Mouse (Mus musculus) heart, postnatal 36 days (tissue): ENCODE measurements around the gene Jmjd1c. TPM values are rescaled to one million over a fixed set of nuclear protein-coding genes. Genes with fewer than 3 reads are reported as not detected.

Source experiments
- DNase-seq, 2 experiments: peaks; one replicate each; pipeline ENCODE4 v3.0.0; 2021 to 2022
- intact Hi-C: fragments of 180-260 bp; cut with DNase I; formaldehyde crosslinking; loops from one replicate; pipeline ENCODE4 v1.15.1; 2025
- total RNA-seq, 2 experiments: library from RNA; stranded (reverse); gene quantifications; 2 replicates each; pipeline ENCODE4 v1.2.3; 2021

Gene Jmjd1c
- total RNA-seq, 2 experiments from 2014 or later = 39.4 to 41.1 TPM

DNA sequence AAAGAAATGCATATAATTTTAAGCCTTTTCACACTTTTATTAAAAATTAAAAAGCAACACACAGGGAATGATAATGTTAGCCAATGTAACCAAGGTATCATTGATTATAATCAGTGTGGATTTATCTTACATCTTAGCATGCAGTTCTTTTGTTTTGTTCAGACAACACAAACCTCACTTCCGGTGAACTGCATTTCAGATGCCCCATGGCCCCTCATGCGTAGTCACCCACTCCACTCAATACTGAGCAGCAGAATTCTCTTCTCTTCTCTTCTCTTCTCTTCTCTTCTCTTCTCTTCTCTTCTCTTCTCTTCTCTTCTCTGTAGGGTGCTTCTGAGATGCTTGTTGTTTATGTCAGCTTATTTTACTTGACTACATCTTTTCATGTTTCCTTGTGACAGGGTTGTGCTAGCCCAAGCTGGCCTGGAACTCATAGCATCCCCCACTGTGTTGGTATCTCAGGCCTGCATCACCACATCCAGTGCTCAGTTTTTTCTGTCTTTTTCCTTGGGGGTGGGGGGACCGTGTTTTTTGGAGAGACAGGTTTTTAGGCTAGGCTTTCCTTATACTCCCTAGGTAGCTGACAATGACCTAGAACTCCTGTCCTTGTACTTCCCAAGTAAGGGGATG, 88.6 kb downstream of the Jmjd1c start:
- intact Hi-C loops = loop anchor here (2.0 to 5.0 kb wide), 6 partner anchors 38 to 274 kb away; partner anchors contain the start of gene Nrbf2
- no peak for DNase-seq

DNA sequence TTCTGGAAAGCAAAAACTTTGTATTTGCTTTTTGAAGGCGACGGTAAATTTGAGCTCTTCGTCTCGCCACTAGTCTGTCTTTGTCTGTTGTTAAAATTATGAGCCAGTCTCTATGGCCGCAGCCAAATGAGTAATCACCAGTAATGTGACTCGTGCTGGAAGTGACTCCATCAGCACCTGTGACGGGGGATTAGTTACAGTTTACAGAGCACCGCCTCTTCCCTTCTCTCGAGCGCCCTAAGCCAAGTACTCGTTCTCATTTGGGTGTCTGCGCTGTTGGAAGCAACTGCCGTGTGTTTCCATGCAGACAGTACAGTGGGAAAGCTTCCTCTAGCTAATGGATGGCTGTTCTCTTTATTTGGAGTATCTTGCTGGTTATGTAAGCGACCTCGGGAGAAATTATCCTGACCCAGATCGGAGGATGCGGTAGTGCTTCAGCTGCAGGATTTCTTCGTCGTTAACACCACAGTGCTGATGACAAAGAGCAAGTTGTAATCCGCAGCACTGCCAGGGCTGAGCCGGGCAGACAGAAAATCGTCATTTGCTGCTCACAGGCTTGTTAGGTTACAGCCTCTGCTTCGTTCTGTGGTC, 89.7 kb downstream of the Jmjd1c start:
- DNase-seq = peak; percentile 71 to 83
- intact Hi-C loops = loop anchor here (2.0 to 5.0 kb wide), 8 partner anchors 19 to 275 kb away; partner anchors contain the start of genes Jmjd1c, Nrbf2 and Reep3

DNA sequence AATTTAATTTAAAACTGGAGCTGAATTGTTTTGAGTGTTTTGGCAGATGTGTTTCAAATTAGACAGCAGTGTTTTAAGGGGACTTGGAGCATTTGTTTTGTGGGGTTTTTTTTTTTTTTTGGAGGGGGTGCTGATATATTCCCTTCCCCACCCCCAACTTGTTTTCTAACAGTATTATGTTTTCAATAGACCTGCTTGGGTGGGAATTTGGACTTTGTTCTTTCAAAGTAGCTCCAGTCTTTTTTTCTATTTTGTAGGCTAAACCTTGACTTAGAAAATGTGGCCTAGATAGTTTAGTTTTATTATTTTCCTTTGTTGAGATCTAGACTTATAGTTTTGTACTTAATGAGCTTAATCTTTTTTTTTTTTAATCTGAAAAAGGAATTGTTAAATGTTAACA, 90.6 kb downstream of the Jmjd1c start:
- DNase-seq = no peak
- intact Hi-C loops = loop anchor here (2.0 to 5.0 kb wide), 7 partner anchors 18 to 184 kb away; partner anchors contain the start of genes Jmjd1c, Nrbf2 and Reep3

DNA sequence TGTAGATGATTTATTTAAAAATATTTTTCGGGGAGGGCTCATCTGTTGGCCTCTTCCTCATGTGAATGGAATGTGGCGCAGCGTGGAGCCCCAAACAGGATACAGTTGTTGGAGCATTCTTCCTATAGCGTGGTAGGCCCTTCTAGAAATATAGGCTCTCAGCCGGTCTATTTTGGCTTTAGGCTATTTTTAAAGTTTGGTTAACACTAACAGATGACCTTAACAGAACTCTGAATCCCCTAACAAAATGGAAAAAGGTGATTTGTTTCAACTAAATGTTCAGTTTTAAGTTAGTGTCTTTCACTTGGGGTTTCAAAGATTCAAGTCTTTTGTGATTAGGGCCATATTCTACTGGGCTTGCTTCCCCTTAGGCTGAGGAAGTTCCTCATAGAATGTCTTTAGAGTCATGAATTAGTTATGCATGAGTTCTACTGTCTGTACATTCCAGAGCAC, 91.1 kb downstream of the Jmjd1c start:
- peak in 1 of 2 experiments; percentile 28 for DNase-seq
- intact Hi-C loops = loop anchor here (2.0 to 5.0 kb wide), 7 partner anchors 18 to 185 kb away; partner anchors contain the start of genes Jmjd1c, Nrbf2 and Reep3

DNA sequence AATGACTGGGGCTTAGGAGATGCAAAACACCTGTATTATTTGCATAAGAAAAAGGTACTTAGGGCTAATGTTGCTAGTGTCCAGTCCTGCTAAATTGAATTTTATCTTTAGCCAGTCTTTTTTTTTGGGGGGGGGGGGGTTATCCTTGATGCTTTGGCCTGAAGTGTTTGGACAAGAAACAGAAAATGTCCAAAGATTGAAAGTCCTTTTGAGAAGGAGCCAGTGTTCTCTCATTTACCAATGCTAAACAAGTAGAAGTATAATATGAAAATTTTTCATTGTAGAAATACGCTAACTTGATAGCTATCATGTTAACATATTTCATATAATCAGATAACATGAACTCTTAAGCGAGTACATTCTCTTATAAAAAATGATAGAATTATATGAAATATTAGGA, 92.0 kb downstream of the Jmjd1c start:
- no peak for DNase-seq
- intact Hi-C loops = loop anchor here (2.0 to 5.0 kb wide), 7 partner anchors 17 to 186 kb away; partner anchors contain the start of genes Jmjd1c, Nrbf2 and Reep3

DNA sequence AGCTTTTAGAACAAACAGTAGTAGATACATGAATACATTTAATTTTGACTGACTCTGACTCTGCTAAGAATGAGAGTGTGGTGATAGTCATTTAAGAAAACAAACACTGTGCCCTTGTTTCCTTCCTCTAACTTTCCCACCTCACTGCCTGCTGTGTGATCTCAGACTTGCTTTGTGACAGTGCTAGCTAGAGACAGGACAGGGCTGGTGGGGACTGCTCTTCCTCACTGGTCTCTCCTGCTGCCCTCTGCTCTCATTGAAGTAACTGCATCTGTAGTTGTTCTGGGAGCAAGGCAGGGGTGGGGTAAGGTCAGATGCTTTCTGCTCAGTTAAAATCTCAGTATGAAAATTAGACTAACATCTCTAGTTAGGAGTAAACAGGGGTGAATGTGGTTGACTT, 93.1 kb downstream of the Jmjd1c start:
- intact Hi-C loops = loop anchor here (5.0 kb wide), 5 partner anchors 33 to 187 kb away; partner anchors contain the start of gene Nrbf2

DNA sequence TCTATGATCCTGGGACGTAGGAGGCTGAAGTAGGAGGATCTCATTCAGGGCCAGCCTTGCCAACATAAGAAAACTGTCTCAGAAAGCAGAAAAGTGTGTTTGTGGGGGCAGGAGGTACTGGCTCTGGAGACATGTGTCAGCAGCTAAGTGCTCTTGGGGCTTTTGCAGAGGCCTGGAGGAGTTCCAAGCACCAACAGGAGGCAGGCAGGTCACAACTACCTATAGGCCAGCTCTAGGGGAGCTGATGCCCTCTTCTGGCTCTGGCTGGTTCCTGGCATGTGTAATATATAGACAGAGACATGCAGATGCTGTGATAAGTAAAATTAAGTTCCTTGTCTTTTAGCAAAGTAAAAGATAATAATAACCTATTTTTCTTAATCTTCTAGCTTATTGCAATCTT, 94.3 kb downstream of the Jmjd1c start:
- DNase-seq = no peak
- intact Hi-C loops = loop anchor here (2.0 kb wide), 1 partner anchor 281 kb away; no protein-coding TSS in a partner anchor

More for the DNA sequence above, 93.1 kb downstream of the Jmjd1c start:
- DNase-seq = no peak

DNA sequence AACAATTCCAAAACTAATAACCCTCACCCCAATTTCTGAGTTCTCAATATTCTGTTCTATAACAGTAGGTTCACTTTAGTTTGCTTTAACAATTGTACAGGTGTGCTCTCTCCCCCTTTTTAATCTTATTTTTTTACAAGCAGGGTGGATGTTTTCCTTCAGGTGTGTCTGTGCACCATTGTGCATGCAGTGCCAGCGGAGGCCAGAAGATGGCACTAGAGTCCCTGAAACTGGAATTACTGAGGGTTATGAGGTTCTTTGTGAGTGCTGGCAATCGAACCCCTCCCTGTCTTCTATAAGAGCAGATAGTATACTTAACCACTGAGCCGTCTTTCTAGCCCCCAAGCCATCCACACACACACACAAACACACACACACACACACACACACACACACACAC, 96.4 kb downstream of the Jmjd1c start:
- DNase-seq = peak in 1 of 2 experiments; percentile 49
- intact Hi-C loops = no loop called here

DNA sequence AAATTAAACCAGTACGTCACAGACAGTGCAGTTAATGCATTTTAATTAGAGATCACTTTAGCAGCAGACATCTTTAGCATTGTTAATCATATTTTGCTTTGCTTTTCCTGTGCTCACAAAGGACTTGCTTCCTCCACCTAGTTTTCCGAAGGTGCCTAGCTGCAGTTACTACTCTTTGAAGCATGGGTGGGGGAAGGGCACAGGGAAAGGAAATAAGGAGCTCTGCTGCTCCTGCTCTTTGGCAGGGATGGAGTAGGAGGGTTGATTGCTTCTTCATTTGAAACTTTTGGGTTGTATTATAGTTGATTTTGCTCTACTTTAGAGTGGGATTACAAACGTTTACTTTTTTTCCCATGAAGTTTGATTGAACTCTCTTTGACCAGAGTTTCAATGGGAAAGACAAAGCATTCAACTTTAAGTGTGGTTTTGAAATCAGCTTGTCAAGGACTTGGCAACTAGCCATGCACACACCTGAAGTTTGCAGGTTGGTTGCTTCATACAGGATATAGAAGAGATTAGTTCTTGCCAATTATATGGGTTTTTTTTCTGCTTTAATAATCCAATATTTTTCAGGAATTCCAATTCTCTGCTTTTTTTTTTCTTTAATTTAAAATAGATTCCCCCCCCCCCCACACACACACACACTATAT, 97.2 kb downstream of the Jmjd1c start:
- no peak for DNase-seq

DNA sequence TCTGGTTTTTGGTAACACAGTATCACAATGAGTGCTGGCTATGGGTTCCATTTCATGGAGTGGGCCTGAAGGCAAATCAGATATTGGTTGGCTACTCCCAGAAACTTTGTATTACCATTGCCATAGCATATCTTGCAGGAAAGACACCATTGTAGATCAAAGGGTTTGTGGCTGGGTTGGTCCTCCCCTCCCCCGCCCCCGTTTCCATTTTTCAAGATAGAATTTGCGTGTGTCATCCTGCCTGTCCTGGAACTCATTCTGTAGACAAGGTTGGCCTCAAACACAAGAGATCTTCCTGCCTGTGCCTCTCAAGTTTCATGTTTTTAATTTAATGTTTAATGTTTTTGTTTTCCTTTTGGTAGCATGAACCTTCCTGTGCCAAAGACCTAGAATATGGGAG, 98.1 kb downstream of the Jmjd1c start:
- intact Hi-C loops = no loop called here
- DNase-seq = no peak

More for the DNA sequence above, 97.2 kb downstream of the Jmjd1c start:
- intact Hi-C loops = no loop called here

DNA sequence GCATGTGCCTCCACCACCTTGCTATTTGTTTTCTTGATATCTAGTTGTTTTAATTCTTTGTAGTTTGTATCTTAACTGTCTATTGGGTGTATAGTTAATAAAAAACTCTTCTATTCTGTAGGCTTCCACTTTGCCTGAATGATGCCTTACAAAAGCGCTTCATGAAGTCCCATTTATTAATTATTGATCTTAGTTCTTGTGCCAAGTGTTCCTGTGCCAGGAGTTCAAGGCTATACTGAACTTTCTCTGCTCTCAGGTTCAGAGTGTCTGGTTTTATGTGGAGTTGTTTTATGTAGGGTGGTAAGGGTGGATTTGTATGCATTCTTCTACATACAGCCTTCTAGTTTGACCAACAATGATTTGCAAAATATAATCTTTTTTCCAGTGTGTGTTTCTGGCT, 99.7 kb downstream of the Jmjd1c start:
- intact Hi-C loops = no loop called here

DNA sequence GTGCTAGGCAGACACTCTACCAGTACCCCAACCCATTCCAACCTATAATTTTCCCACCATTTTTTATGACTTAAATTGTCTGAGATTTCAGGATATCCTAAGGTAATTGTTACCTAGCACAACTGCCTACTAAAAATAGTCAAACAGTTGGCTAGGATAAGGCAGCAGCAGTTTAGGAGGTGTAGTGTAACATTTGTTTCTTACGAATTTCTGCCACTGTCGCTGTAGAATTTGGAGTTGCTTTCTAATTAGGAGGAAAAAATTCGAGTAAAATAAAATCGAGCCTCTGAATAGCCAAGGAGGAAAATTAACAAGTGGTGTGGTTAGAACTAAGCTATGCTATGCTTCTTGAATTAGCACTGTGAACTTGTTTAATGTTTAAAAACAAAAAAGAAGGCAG, 101.3 kb downstream of the Jmjd1c start:
- no peak for DNase-seq
- intact Hi-C loops = no loop called here

More for the DNA sequence above, 99.7 kb downstream of the Jmjd1c start:
- DNase-seq = no peak

DNA sequence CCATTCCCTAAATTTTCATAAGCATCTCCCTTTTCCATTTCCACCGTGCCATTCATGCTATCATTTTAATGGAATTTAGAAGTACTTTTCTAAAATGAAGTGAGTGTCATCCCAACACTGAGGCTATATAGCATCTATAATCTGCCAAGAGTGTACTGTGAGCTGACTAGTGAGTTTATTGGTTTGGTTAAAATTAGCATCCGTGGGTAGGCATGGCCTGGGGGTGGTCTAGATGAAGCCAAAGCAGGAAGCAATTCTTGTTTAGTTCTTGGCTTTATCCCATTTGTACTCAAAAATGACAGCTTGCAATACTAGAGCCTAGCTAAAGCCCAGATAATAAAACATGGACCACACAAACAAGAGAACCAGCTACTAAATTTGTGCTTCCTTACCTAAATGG, 101.9 kb downstream of the Jmjd1c start:
- intact Hi-C loops = no loop called here
- no peak for DNase-seq

DNA sequence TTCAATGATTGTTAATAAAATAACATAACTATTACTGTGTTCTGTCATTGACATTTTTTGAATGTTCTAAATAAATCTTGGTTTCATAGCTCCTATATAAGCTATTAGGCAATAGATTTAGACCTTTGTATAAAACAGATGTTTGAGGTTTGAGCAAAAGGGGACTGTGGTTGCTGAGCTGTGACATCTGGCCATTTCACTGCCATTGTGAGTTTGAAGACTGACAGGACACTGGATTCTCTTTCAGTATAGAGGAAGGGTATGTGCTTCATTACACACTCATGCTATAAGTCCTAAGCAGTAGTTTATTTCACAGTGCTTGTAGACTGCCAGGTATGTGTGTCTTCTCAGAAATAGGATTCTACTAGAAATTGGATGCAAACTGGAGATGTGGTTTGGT, 105.8 kb downstream of the Jmjd1c start:
- intact Hi-C loops = no loop called here
- DNase-seq = no peak

DNA sequence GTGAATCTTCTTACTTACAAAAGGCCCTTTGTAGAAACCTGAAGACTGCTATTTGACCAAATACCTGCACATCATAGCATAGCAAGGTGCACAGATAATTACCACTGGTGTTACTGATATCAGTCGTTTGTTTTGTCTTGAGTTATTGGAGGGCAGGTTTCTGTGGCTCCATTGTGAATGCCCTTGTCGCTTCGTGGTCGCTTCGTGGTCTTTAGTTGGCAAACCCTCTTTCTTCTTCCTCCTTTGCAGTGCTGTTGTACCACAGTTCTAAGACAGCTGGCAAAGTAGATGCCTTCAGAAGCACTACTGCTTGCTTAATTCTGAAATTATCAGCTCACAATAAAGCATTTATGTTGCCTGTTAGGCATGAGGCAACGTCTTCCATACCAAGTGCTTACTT, 106.5 kb downstream of the Jmjd1c start:
- intact Hi-C loops = no loop called here
- DNase-seq = no peak

DNA sequence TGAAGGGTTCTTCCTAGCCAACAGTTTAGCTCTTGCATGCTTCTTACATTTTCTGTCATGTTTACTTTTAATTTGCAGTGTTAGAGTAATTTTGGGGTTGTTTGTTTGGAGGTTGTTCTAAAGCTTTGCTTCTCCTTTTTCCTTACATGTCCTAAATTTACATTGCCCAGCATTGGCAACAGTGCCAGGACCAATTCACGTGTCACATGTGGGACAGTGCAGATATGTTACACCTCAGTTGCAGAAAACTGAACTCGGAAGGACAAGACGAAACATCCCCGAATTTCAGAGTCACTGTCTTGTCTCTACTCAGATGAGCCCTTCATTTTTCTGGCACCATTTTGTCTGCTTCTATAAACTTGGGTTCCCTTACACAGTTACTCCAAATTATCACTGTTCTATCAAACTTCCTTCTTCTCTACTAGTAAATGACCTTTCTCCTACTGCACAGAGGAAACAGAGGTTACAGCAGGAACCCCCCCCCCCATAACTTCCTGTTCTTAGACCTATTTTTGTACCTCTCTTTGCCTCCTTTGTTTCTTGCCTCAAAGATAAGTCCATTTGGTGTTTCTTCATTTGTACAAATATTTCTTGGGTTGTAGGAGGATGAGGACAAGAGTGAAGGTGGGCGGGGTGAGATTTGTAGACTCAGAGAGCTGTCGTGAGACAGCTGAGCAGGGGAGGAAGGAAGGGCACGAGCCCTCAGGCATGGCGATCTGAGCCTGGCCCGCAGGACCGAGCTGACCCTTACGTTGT, 108.9 kb downstream of the Jmjd1c start:
- intact Hi-C loops = loop anchor here (2.0 kb wide), 1 partner anchor 18 kb away; no protein-coding TSS in a partner anchor
- no peak for DNase-seq

DNA sequence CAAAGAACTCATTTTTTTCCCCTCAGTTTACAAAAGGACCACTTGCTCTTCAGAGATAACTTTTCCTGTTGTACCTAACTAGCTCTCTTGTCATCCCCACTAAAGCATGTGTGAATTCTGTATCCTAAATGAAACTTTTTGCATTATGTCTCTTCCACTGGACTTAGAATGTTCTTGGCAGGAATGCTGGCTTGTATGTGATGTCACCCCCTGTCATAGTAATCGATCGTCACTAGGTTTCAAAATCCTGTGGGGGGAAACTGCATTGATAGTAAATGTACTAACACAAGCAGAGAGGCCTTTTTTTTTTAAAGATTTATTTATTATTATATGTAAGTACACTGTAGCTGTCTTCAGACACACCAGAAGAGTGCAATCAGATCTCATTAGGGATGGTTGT, 112.0 kb downstream of the Jmjd1c start:
- intact Hi-C loops = no loop called here
- DNase-seq = no peak

DNA sequence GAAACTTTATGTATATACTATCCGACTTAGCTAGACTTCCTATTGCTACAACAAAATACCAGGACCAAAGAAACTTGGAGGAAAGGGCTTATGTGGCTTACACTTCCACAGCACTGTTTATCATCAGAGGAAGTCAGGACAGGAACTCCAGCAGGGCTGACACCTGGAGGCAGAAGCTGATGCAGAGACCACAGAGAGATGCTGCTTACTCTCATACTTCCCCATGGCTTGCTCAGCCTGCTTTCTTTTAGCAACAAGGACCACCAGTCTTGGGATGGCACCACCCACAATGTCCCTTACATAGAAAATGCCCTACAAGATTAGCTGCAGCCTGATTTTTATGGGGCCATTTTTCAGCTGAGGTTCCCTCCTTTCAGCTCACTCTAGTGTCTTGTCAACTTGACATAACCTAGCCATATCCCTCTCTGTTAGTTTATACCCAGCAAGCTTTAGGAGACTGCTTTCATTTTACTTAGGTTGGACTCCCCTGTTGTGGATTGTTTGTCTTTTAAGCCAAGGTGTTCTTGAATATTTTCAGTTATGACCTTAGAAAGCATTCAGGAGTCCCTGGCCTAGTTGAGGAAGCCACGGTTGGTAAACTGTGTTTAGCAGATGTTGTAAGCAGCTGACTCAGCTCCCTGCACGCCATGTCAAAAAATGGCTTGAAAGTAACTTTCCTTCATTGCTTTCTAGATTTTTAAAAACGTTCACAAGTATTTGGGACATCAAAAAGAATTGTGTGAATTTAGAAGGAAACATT, 114.2 kb downstream of the Jmjd1c start:
- no peak for DNase-seq
- intact Hi-C loops = no loop called here

DNA sequence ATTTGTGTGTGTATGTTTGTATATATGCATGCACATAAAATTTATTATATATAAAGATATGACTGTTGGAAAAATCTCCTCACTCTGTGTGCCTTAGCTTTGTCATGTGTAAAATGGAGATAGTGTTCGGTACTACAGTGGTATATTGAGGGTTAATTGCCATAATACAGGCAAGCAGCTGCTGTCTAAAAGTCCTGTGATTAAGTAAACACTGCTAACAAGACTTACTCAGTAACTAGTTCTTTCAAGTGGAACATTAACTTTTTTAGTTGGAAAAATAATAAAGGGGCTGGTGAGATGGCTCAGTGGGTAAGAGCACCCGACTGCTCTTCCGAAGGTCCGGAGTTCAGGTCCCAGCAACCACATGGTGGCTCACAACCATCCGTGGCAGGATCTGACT, 116.1 kb downstream of the Jmjd1c start:
- intact Hi-C loops = no loop called here
- DNase-seq = no peak

DNA sequence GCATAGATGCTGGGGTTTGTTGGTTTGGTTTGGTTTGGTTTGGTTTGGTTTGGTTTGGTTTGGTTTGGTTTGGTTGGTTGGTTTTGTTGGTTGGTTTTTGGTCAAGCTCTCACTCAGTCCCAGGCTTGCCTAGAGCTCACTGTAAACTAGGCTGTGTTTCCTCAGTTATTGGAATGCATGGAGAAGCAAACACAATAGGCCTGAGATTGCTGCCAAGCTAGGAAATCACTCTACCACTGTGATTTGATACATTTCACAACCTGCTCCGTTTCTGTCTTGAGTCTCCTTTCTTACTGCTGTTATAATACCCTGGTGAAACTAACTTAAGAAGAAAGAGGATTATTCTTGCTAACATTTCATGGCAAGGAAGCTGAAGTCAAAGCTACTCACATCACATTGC, 117.8 kb downstream of the Jmjd1c start:
- intact Hi-C loops = no loop called here
- DNase-seq = no peak
